ENCODE assay signal across 8 mouse cellular contexts in the genomic region with DNA sequence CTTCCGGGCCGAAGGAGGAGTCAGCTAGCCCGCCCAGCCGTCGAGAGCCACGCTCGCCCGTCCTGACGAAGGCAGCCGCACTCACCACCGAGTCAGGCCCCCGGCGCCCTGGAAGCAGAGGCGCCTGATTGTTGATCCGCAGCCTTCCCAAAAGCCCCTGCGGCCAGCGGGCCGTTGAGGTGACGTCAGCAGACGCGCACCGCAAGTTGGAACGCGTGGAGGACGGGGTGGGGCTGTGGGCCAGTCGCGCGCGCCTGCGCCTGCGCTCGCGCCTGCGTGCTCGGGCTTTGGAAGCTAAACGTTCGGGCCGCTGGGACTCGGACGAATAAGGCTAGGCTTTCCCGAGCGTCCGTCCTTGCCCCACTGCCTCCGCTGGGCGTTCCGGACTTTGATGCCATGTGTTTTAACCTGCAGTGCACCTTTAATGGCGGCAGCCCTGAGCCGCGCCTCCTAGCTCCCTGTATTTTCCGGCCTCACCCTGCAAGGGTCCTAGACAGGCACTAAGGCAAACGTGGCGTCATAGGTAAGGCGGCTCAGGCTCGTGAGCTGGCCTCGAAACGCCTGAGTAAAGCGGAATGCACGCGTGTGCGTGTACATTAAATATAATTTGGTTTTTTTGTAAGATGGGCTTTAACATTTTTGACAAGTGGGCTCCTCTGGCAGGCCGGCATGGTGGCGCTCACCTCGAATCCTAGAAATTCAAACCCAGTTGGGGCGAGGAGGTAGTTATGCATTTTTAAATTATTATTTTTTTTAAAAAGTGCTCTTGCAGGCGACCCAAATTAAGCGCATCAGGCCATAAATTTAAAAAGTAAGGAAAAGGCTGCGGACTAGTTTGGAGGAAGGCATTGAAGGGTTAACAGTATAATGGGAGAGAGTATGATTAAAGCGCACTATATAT. TPM values are rescaled to one million over a fixed set of nuclear protein-coding genes. Genes with fewer than 3 reads are reported as not detected.
A peak's percentile ranks its signal among the peaks of the same experiment; 100 is the strongest.
DNase-seq lines count a peak whose midpoint lies in the region; ATAC-seq and TF ChIP-seq lines count a peak whose summit lies in the region.

Gene Birc2, minus strand, starts transcription at position 160 of the 901 bp plus-strand sequence.

- no peaks in the 10 kb centered on the region for H3K27me3 ChIP-seq in hindbrain, embryonic 10.5 days (ENCODE audit: insufficient read depth, poor library complexity, severe bottlenecking)
- H3K27me3 ChIP-seq in lung, postnatal 0 days (replicated peaks; ENCODE audit: insufficient read depth, low read length), result no peaks in the 10 kb centered on the region

- TF ChIP-seq CTCF in lung, postnatal 0 days (IDR thresholded peaks at IDR 0.05), result peak; percentile 28; the same call in 1 of the 2 replicates

- peak within 1 kb of the TSS; percentile 98 for H3K27ac ChIP-seq in hindbrain, embryonic 10.5 days
- H3K27ac ChIP-seq in lung, postnatal 0 days (ENCODE audit: low read length), result peak within 1 kb of the TSS; percentile 96

- ATAC-seq in frontal cortex, adult (ENCODE audit: low TSS enrichment), result peak; percentile 97
- ATAC-seq in lung, postnatal 0 days, result peak; percentile 96

- H3K4me3 ChIP-seq in hindbrain, embryonic 10.5 days, result peak within 1 kb of the TSS; percentile 71
- peak within 1 kb of the TSS; percentile 83 for H3K4me3 ChIP-seq in lung, postnatal 0 days (ENCODE audit: low read depth, low read length)

- peaks cover 25% of the 10 kb centered on the region for H3K36me3 ChIP-seq in hindbrain, embryonic 10.5 days
- 0 out of 2 replicates have a peak, but pooled peaks cover 5% of the 10 kb centered on the region for H3K36me3 ChIP-seq in lung, postnatal 0 days (ENCODE audit: insufficient read depth, low read length)

- peaks cover 22% of the 10 kb centered on the region for H3K4me1 ChIP-seq in hindbrain, embryonic 10.5 days (replicated peaks)
- H3K4me1 ChIP-seq in lung, postnatal 0 days (ENCODE audit: insufficient read depth, low read depth, low read length), result peaks cover 4% of the 10 kb centered on the region; the same call in 1 of the 2 replicates

- H3K4me2 ChIP-seq in lung, postnatal 0 days (replicated peaks; ENCODE audit: low read depth, low read length), result peak within 1 kb of the TSS; percentile 70

- under 1% methylated on average over 68 of the region's 68 CpGs for WGBS in hindbrain, embryonic 10.5 days
- WGBS in lung, postnatal 0 days, result 1% methylated on average over 58 of the region's 68 CpGs

- H3K9me3 ChIP-seq in hindbrain, embryonic 10.5 days, result no peaks in the 10 kb centered on the region
- H3K9me3 ChIP-seq in lung, postnatal 0 days (ENCODE audit: low read length), result no peaks in the 10 kb centered on the region

- peak; percentile 95 for DNase-seq in MN1 (ENCODE audit: low spot score)
- DNase-seq in cerebellum, adult 9-10 months, result peak; percentile 96
- DNase-seq in hindbrain, embryonic 10.5 days (ENCODE audit: low spot score), result peak; percentile 98
- DNase-seq in layer of hippocampus, adult 9-11 months, result peak; percentile 96
- DNase-seq in lung, postnatal 0 days (ENCODE audit: low spot score), result peak; percentile 98
- peak; percentile 87 for DNase-seq in ovary, postnatal 14 days (ENCODE audit: low spot score)
- peak; percentile 96 for DNase-seq in thymus, postnatal 14 days

- peak within 1 kb of the TSS; percentile 98 for H3K9ac ChIP-seq in lung, postnatal 0 days (replicated peaks; ENCODE audit: low read depth)

- TF ChIP-seq EP300 in lung, postnatal 0 days (IDR thresholded peaks at IDR 0.05), result no peak

RNA-seq across cellular contexts. Expression of gene Birc2, which starts in this region (rescaled TPM):
- 26.6 and 34.6 TPM in 2 replicates for polyA plus RNA-seq in hindbrain, embryonic 10.5 days (2016; fragmentation: Nextera tagmentation; extraction: Ambion mirVana)
- 23.6 and 28.6 TPM in 2 replicates for polyA plus RNA-seq in lung, postnatal 0 days (2015; fragmentation: Nextera tagmentation; extraction: Ambion mirVana)

Comparison
In these comparisons a context has a peak if more than half of its experiments do, and no peak if none do; other contexts are left out.
1. Peak in every context shown above with its lines: DNase-seq, ATAC-seq, H3K4me3 ChIP-seq and H3K27ac ChIP-seq.